Mouse (Mus musculus): Measurements from ENCODE around the gene Pdss2.

The Pdss2 gene

GRCm38 (mm10) chr10:43242215-43242614 lies 20.9 kb downstream of the Pdss2 start:
- in situ Hi-C loops (cut with MboI, MseI): no loop called here

GRCm38 (mm10) chr10:43244262-43244806 lies 23.0 kb downstream of the Pdss2 start:
- in situ Hi-C loops (cut with MboI, MseI): no loop called here

DNA sequence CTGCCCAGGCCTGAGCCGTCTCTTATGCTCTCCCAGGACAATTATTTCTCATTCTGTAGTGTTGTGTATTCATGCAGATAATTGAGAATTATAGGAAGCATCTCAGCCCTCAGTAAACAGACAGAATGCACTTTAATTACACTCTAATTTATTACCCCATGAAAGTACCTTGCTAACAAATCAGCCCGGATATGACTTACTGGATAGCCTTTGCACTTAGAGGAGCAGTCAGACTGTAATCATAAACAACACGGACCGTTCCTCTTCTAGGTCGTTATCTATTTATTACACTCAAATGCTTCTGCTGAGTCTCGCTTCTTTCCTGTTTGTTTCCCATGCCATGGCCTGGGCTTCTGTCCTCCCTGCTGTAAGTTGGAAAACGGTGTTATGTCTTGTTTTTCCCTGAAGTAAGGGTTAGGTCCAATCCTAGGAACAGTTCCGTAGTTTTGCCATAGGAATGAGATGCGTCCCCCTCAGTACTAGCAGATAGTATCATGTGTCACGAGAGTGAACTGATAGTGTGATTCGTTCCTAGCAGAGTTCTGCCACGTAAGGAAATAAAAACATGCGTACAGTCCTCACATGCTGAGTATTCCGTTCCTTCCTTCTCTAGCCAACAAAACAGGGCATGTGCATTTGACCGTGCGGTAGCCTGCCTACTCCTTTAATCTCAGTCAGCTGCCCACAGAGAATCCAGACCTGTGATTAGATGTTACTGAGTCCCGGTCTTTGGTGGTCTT lies 24.3 kb downstream of the Pdss2 start:
- in situ Hi-C loops (cut with MboI, MseI): no loop called here

DNA sequence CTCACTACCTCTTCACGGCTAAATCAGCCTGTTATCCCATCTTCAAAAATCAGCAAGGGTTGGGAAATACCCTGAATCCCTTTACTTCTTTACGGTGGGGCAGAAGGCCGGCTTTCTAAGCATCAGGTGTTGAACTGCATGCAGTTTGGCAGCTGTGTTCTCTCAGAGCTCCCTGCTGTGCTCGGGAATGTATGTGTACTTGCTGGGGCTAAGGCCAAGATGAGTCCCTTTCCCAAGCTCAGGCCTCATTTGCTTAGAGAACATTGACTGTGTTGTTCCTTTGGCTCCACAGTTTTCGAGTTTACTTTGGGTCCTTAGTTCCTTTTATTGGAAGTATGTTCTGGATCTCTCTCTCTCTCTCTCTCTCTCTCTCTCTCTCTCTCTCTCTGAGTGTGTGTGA lies 26.7 kb downstream of the Pdss2 start:
- in situ Hi-C loops (cut with MboI, MseI): no loop called here

DNA sequence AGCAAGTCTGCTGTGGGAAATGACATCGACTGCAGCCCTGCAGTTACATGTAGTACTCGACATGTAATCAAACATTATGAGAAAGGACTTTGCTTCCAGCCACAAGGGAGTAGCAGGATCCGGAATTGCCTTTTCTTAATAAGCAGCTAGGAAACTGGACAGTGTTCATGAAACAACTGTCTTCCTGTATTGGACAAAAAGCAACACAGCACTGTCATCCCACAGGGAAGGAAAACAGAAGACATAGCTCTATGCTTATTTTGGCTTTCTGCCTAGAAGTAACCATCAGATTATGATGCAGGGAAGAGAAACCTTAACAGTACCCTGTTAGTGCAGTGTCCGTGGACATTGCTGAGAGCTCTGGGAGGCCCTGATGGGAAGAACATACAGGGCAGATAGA lies 31.0 kb downstream of the Pdss2 start:
- in situ Hi-C loops (cut with MboI, MseI): loop anchor here in 1 of 2 experiments (10.0 kb wide), 1 partner anchor 198 kb away; no protein-coding TSS in a partner anchor

- in situ Hi-C loops (cut with MboI, MseI): loop anchor here in 1 of 2 experiments (10.0 kb wide), 1 partner anchor 202 kb away; no protein-coding TSS in a partner anchor
These were observed 35.7 kb downstream of the Pdss2 start for GRCm38 (mm10) chr10:43256965-43257364.

DNA sequence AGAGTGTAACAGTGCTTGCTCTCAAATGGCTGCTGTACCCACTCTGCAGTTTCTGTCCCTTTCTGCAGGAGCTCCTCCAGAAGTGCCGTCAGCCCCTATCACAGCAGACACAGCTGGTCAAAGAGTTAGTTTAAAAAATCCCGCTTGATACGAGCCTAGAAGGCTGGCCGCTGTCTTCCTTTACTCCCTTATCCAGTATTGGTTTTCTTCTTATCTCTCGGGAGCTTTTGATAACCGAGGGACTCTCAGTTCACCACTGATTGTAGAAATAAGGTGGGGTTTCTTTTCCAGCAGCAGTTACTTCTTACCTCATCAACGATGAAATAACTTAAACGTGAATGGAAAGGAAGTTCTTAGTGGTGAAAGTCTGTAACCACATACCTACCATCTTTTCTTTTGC lies 36.2 kb downstream of the Pdss2 start:
- in situ Hi-C loops (cut with MboI, MseI): loop anchor here in 1 of 2 experiments (10.0 kb wide), 1 partner anchor 203 kb away; no protein-coding TSS in a partner anchor

DNA sequence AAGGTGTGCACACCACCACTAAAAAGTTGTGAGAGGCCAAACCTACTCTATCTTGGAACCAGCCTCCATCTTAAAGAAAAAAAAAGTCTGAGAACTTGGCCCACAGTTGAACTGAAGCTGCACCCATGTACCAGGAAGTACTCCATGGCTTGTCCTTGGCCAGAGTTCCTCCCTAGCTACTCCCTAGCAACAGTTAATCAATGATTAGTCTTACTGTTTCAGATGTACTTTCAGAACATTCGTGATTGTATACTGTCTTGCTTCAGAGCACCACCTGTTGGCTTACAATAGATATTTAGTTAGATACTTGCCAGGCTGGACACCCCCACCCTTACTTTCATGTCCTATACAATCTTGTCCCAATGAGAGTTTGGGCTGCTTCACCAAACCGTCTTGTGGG lies 50.0 kb downstream of the Pdss2 start:
- in situ Hi-C loops (cut with MboI, MseI): no loop called here

DNA sequence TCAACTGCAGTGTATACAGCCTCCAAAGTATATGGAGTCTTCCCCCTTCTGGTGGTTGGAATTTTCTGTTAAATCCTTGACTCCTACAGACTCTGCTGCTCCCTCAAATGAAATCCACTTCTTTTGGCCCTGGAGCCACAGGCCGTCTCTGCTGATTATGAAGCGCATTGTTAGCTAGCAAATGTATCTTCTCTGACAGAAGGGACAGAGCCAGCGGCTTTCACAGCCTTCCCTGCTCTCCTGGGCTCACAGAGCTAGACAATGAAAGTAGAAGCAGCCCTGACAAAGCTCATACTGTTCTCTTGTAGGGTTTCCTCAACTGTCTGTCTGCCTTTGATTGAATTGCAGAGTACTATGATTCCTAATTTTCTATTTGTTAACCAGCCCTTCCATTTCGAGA lies 51.1 kb downstream of the Pdss2 start:
- in situ Hi-C loops (cut with MboI, MseI): no loop called here

DNA sequence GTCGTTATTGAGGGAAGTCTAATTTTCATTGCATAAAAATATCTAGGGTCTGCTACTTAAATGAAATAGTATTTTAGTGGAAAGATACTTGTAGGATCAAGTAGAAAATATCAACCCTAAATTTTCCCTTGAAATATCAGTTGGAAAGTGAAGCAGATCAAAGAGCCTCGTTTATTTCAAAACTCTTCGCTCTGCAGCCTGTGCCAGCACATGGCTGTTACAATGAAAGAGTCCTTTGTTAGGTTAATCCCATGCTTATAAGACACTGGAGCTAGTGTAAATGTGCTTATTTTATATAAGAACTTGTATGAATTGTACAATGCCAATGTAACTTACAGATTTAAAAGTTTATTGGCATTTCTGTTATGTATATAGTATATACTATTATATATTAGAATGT lies 51.8 kb downstream of the Pdss2 start:
- in situ Hi-C loops (cut with MboI, MseI): no loop called here

GRCm38 (mm10) chr10:43275446-43275845 lies 54.2 kb downstream of the Pdss2 start:
- in situ Hi-C loops (cut with MboI, MseI): no loop called here

GRCm38 (mm10) chr10:43276116-43276659 lies 54.9 kb downstream of the Pdss2 start:
- in situ Hi-C loops (cut with MboI, MseI): no loop called here

DNA sequence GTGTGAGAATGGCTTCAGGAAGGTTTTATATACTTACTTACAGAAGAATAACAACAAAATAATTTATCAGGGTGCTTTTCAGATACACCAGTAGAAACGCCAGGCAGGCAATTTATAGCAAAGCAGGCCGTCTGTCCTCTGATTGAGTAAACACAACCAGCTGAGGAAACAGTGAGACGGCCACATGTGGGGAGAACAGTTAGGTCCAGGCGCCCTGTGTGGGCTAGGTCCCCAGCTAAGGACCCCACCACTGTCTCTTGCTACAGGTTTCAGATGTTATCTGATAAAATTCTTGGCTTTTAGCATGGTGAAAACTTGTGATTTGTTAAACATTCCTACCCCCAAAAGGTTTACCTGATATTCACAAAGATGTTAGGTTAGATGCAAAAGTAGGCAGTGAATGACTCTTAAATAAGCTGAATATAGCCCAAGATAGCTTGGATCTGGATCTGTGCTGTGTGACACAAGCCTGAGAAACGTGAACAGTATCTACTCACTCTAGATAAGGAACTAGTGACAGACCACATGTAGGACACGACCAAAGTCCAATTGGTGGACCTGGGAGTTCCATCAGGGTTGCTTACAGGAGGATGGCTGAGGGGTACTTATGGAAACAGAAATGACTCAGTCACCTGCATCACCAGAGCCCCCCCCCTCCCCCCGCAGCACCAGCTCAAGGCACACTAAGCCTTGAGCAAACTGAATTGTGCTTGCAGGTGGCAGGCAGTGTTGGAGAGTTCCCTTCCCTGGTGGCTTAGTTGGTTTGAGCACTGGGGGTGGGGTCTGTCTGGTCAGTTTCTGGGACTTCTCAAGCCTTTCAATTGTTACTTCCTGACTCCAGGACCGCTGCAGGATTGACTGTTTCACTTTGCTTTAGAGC lies 56.2 kb downstream of the Pdss2 start:
- in situ Hi-C loops (cut with MboI, MseI): no loop called here

DNA sequence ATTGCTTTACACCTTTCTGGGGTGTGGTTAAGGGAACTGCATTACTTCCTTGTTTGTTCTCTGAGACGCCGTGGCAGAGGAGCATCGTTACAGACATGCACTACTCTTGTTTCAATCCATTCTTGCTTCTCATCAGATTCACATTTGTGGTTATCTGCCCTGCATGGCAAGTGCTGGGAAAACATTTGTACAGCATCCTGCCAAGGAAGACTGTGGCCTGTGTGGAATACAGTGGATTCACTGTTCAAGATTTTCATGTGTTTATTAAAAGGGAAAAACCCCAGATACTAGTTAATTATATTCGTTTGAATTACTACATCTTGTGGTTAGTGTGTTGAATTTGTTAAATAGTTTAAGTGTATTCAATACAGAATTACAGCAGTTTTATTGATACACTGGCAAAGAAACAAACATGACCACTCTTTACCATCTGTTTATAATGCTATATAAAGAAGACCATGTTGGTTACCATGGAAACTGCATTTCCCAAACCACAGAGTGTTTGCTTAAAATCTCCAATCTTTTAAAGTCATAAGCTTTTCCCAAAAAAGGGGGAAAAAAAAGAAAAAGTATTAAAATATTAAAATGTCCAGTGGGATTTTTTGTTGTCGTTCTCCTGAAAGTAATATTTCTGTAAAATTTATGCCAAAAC lies 58.5 kb downstream of the Pdss2 start:
- in situ Hi-C loops (cut with MboI, MseI): no loop called here

DNA sequence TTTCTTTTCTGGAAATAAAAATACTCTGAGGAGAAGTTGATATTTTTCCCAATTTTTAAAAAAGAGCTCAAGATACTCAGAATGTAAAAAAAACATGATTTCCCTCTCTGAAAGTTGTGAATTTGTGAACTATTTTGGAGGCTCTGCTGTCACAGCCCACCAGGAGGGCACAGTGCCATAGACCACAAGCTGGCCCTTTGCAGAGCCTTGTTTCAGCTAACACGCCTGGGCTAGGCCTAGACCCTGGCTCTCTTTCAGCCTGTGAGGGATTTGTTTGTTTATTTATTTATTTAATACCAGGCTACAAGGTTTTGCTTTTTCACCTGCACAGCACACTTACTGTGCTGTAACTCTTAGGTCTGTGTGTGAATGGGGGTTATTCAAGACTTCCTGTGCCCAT lies 64.3 kb downstream of the Pdss2 start:
- in situ Hi-C loops (cut with MboI, MseI): no loop called here

GRCm38 (mm10) chr10:43290638-43291230 lies 69.4 kb downstream of the Pdss2 start:
- in situ Hi-C loops (cut with MboI, MseI): loop anchor here in 1 of 2 experiments (10.0 kb wide), 2 partner anchors 1066 to 1486 kb away; partner anchors contain the start of genes Cep57l1 and Sesn1

DNA sequence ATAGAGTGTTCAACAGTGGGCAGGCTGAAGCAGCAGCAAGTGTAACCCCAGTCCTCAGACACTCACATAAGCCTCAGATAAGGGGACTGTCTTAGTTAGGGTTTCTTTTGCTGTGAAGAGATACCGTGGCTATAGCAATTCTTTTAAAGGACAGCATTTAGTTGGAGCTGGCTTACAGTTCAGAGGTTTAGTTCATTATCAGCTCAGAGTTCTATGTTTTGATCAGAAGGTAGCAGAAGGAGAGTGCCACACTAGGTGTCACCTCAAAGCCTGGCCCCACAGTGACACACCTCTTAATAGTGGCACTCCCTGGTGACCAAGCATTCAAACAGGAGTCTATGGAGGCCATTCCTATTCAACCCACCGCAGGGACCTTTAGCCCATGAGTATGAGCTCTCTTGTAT lies 70.0 kb downstream of the Pdss2 start:
- in situ Hi-C loops (cut with MboI, MseI): loop anchor here in 1 of 2 experiments (10.0 kb wide), 2 partner anchors 1067 to 1487 kb away; partner anchors contain the start of genes Cep57l1 and Sesn1

GRCm38 (mm10) chr10:43292454-43292853 lies 71.2 kb downstream of the Pdss2 start:
- in situ Hi-C loops (cut with MboI, MseI): loop anchor here in 1 of 2 experiments (10.0 kb wide), 2 partner anchors 1068 to 1488 kb away; partner anchors contain the start of genes Cep57l1 and Sesn1

- in situ Hi-C loops (cut with MboI, MseI): loop anchor here in 1 of 2 experiments (10.0 kb wide), 2 partner anchors 1070 to 1490 kb away; partner anchors contain the start of genes Cep57l1 and Sesn1
These were observed 73.0 kb downstream of the Pdss2 start for GRCm38 (mm10) chr10:43294331-43294730.

- in situ Hi-C loops (cut with MboI, MseI): no loop called here
These were observed 87.0 kb downstream of the Pdss2 start for GRCm38 (mm10) chr10:43308105-43308810.

Data from T-helper 17 cell (primary cell).